Mouse (Mus musculus) hindbrain, embryonic 13.5 days (tissue): Measurements from ENCODE around the gene Actr2. TPM values are rescaled to one million over a fixed set of nuclear protein-coding genes. Genes with fewer than 3 reads are reported as not detected.
"Not testable (repeated sequence)": the region's sequence is repeated elsewhere in the genome, so short reads cannot be mapped to it uniquely, and the experiment has no call there.

Experiments
- ATAC-seq: fragments of 200-750 bp; cut with Nextera tagmentation; 2 replicates; pipeline ENCODE4 v1.8.0; 2017; ENCODE audit warnings: moderate TSS enrichment; ENCODE audit not compliant: low FRiP score
- H3K27ac ChIP-seq: fragments of 300-500 bp; sonication (generic); 2 replicates; pipeline ENCODE4 v1.5.1; 2015; ENCODE audit warnings: inconsistent platforms, mild to moderate bottlenecking, moderate library complexity
- H3K27me3 ChIP-seq: fragments of 300-500 bp; sonication (generic); 2 replicates; pipeline ENCODE4 v1.6.1; 2015; ENCODE audit warnings: mild to moderate bottlenecking, inconsistent platforms
- H3K36me3 ChIP-seq: fragments of 300-500 bp; sonication (generic); 2 replicates; pipeline ENCODE4 v1.6.1; 2015; ENCODE audit warnings: mild to moderate bottlenecking, inconsistent platforms
- H3K4me1 ChIP-seq: fragments of 300-500 bp; sonication (generic); replicated peaks from 2 replicates; pipeline ENCODE4 v1.6.1; 2015; ENCODE audit warnings: inconsistent platforms
- H3K4me2 ChIP-seq: fragments of 300-500 bp; sonication (generic); 2 replicates; pipeline ENCODE4 v1.6.1; 2015; ENCODE audit warnings: inconsistent platforms, mild to moderate bottlenecking, moderate library complexity
- H3K4me3 ChIP-seq: fragments of 300-500 bp; sonication (generic); 2 replicates; pipeline ENCODE4 v1.5.1; 2015; ENCODE audit warnings: mild to moderate bottlenecking, inconsistent platforms
- H3K9ac ChIP-seq: fragments of 300-500 bp; sonication (generic); 2 replicates; pipeline ENCODE4 v1.6.1; 2015; ENCODE audit warnings: mild to moderate bottlenecking, inconsistent platforms
- H3K9me3 ChIP-seq: fragments of 300-500 bp; sonication (generic); 2 replicates; pipeline ENCODE4 v1.6.1; 2016; ENCODE audit warnings: inconsistent platforms
- WGBS: fragments of 180-500 bp; shearing (Covaris S2); methylation state at CpG from one replicate; pipeline ENCODE4 v1.1.7; 2015; 5-methylcytosine and 5-hydroxymethylcytosine counted together
- polyA plus RNA-seq: library from polyadenylated mRNA; unstranded; fragments of >200 nt; fragmentation: Nextera tagmentation; extraction: Ambion mirVana; gene quantifications from 2 replicates; pipeline ENCODE4 v1.2.1, GENCODE M21; 2015

Actr2 gene
- polyA plus RNA-seq, 1 experiment from 2014 or later, result 177 TPM

- H3K4me3 ChIP-seq, H3K27me3 ChIP-seq, H3K4me2 ChIP-seq, ATAC-seq, H3K27ac ChIP-seq, H3K9ac ChIP-seq, H3K9me3 ChIP-seq, H3K4me1 ChIP-seq: not testable (repeated sequence)
- H3K36me3 ChIP-seq, result peaks cover 52% of the 10 kb centered on the region
- WGBS, result 77% methylated on average over 9 of the region's 9 CpGs
Observed at GRCm38 (mm10) chr11:20062801-20063200, 49.9 kb downstream of the Actr2 start.

- Histone ChIP-seq H3K4me2 (no peak overlapping the region), H3K9ac (no peak overlapping the region), H3K4me3 (no peak overlapping the region), H3K36me3 (peaks cover 62% of the 10 kb centered on the region), H3K27ac (no peak overlapping the region), H3K4me1 (0 out of 2 replicates have a peak, but pooled peaks cover 1% of the 10 kb centered on the region), H3K27me3 (no peaks in the 10 kb centered on the region), H3K9me3 (no peaks in the 10 kb centered on the region)
- ATAC-seq, result no peak
- WGBS, result 94% methylated on average over 3 of the region's 3 CpGs
Observed at GRCm38 (mm10) chr11:20059736-20060135, 53.0 kb downstream of the Actr2 start.

- 90% methylated on average over 2 of the region's 2 CpGs for WGBS
- Histone ChIP-seq H3K4me3 (no peak overlapping the region), H3K27ac (no peak overlapping the region), H3K4me1 (peaks cover 7% of the 10 kb centered on the region; the same call in 1 of the 2 replicates), H3K9me3 (no peaks in the 10 kb centered on the region), H3K27me3 (no peaks in the 10 kb centered on the region), H3K4me2 (no peak overlapping the region), H3K36me3 (peaks cover 61% of the 10 kb centered on the region), H3K9ac (no peak overlapping the region)
- ATAC-seq, result no peak
Observed at GRCm38 (mm10) chr11:20057429-20057828, 55.3 kb downstream of the Actr2 start.

GRCm38 (mm10) chr11:20056168-20056567 is 56.5 kb downstream of the Actr2 start:
- peaks cover 59% of the 10 kb centered on the region for H3K36me3 ChIP-seq
- no peak overlapping the region for H3K4me3 ChIP-seq
- no peaks in the 10 kb centered on the region for H3K9me3 ChIP-seq
- no peak for ATAC-seq
- H3K27me3 ChIP-seq, result no peaks in the 10 kb centered on the region
- no peak overlapping the region for H3K4me2 ChIP-seq
- no peak overlapping the region for H3K27ac ChIP-seq
- no peak overlapping the region for H3K9ac ChIP-seq
- peaks cover 7% of the 10 kb centered on the region; the same call in 1 of the 2 replicates for H3K4me1 ChIP-seq
- 84% methylated on average over 1 of the region's 1 CpGs for WGBS

GRCm38 (mm10) chr11:20054617-20055016 is 58.1 kb downstream of the Actr2 start:
- WGBS, result 52% methylated on average over 5 of the region's 5 CpGs
- ATAC-seq, result no peak
- H3K9me3 ChIP-seq, result no peaks in the 10 kb centered on the region

GRCm38 (mm10) chr11:20053951-20054350 is 58.8 kb downstream of the Actr2 start:
- H3K4me3 ChIP-seq, result no peak overlapping the region
- H3K4me2 ChIP-seq, result no peak overlapping the region
- 80% methylated on average over 3 of the region's 3 CpGs for WGBS
- no peak overlapping the region for H3K9ac ChIP-seq
- H3K27ac ChIP-seq, result no peak overlapping the region
- peaks cover 37% of the 10 kb centered on the region for H3K36me3 ChIP-seq
- no peak for ATAC-seq
- H3K27me3 ChIP-seq, result no peaks in the 10 kb centered on the region
- H3K9me3 ChIP-seq, result no peaks in the 10 kb centered on the region
- peaks cover 7% of the 10 kb centered on the region; the same call in 1 of the 2 replicates for H3K4me1 ChIP-seq

More at GRCm38 (mm10) chr11:20054617-20055016, 58.1 kb downstream of the Actr2 start:
- Histone ChIP-seq H3K36me3 (peaks cover 44% of the 10 kb centered on the region), H3K4me3 (no peak overlapping the region), H3K4me2 (no peak overlapping the region), H3K27me3 (no peaks in the 10 kb centered on the region), H3K27ac (peak overlapping the region; percentile 18; the same call in 1 of the 2 replicates), H3K9ac (no peak overlapping the region), H3K4me1 (peaks cover 7% of the 10 kb centered on the region; the same call in 1 of the 2 replicates)

GRCm38 (mm10) chr11:20052814-20053536 is 59.7 kb downstream of the Actr2 start:
- Histone ChIP-seq H3K36me3 (peaks cover 29% of the 10 kb centered on the region), H3K4me2 (no peak overlapping the region), H3K27me3 (no peaks in the 10 kb centered on the region), H3K4me1 (peaks cover 7% of the 10 kb centered on the region; the same call in 1 of the 2 replicates), H3K9ac (no peak overlapping the region), H3K27ac (peak overlapping the region; percentile 35; the same call in 1 of the 2 replicates), H3K4me3 (no peak overlapping the region), H3K9me3 (no peaks in the 10 kb centered on the region)
- WGBS, result 61% methylated on average over 13 of the region's 13 CpGs
- 0 out of 2 replicates have a peak, but pooled peaks have one; percentile 54 for ATAC-seq

- H3K27me3 ChIP-seq, result no peaks in the 10 kb centered on the region
- ATAC-seq, result no peak
- H3K9ac ChIP-seq, result no peak overlapping the region
- H3K4me3 ChIP-seq, result no peak overlapping the region
- H3K27ac ChIP-seq, result no peak overlapping the region
- peaks cover 20% of the 10 kb centered on the region for H3K4me1 ChIP-seq
- WGBS, result 70% methylated on average over 3 of the region's 3 CpGs
- no peaks in the 10 kb centered on the region for H3K9me3 ChIP-seq
- H3K36me3 ChIP-seq, result no peaks in the 10 kb centered on the region
- H3K4me2 ChIP-seq, result no peak overlapping the region
Observed at GRCm38 (mm10) chr11:20045586-20045985, 67.1 kb downstream of the Actr2 start.

GRCm38 (mm10) chr11:20043256-20043655 is 69.5 kb downstream of the Actr2 start:
- peaks cover 30% of the 10 kb centered on the region for H3K4me1 ChIP-seq
- H3K4me3 ChIP-seq, result no peak overlapping the region
- no peaks in the 10 kb centered on the region for H3K36me3 ChIP-seq
- ATAC-seq, result no peak
- no peaks in the 10 kb centered on the region for H3K9me3 ChIP-seq
- no peak overlapping the region for H3K27ac ChIP-seq
- no peak overlapping the region for H3K9ac ChIP-seq
- no peak overlapping the region for H3K4me2 ChIP-seq
- 63% methylated on average over 4 of the region's 4 CpGs for WGBS
- no peaks in the 10 kb centered on the region for H3K27me3 ChIP-seq

GRCm38 (mm10) chr11:20042106-20042505 is 70.6 kb downstream of the Actr2 start:
- Histone ChIP-seq H3K4me3 (no peak overlapping the region), H3K27me3 (no peaks in the 10 kb centered on the region), H3K4me2 (no peak overlapping the region), H3K36me3 (no peaks in the 10 kb centered on the region; the same call in 1 of the 2 replicates), H3K27ac (no peak overlapping the region), H3K9me3 (no peaks in the 10 kb centered on the region), H3K4me1 (peaks cover 31% of the 10 kb centered on the region), H3K9ac (no peak overlapping the region)
- WGBS, result 73% methylated on average over 4 of the region's 4 CpGs
- no peak for ATAC-seq

GRCm38 (mm10) chr11:20041164-20041920 is 71.4 kb downstream of the Actr2 start:
- Histone ChIP-seq H3K27ac (no peak overlapping the region), H3K9ac (no peak overlapping the region), H3K4me3 (no peak overlapping the region), H3K4me1 (peaks cover 31% of the 10 kb centered on the region), H3K27me3 (no peaks in the 10 kb centered on the region), H3K9me3 (no peaks in the 10 kb centered on the region), H3K4me2 (no peak overlapping the region), H3K36me3 (no peaks in the 10 kb centered on the region; the same call in 1 of the 2 replicates)
- ATAC-seq, result no peak
- 21% methylated on average over 6 of the region's 6 CpGs for WGBS

- ATAC-seq, result peak; percentile 59
- Histone ChIP-seq H3K27me3 (no peaks in the 10 kb centered on the region), H3K36me3 (no peaks in the 10 kb centered on the region; the same call in 1 of the 2 replicates), H3K9me3 (no peaks in the 10 kb centered on the region), H3K4me2 (peak overlapping the region; percentile 26), H3K4me1 (peaks cover 31% of the 10 kb centered on the region), H3K9ac (0 out of 2 replicates have a peak overlapping the region, but pooled peaks have one; percentile 43), H3K4me3 (no peak overlapping the region), H3K27ac (peak overlapping the region; percentile 40; the same call in 1 of the 2 replicates)
- WGBS, result 29% methylated on average over 8 of the region's 8 CpGs
Observed at GRCm38 (mm10) chr11:20038723-20039122, 74.0 kb downstream of the Actr2 start.
